Mouse (Mus musculus) heart, postnatal 14 days (tissue): Measurements from ENCODE around the gene Fiz1. TPM values are rescaled to one million over a fixed set of nuclear protein-coding genes. Genes with fewer than 3 reads are reported as not detected.

Source experiments
- DNase-seq, 2 experiments: peaks; one replicate each; pipeline ENCODE4 v3.0.0; 2021 to 2022
- intact Hi-C: fragments of 180-260 bp; cut with DNase I; formaldehyde crosslinking; loops from one replicate; pipeline ENCODE4 v1.15.1; 2025
- long read RNA-seq, 2 experiments: library from polyadenylated mRNA; stranded (forward); transcript quantifications; one replicate each; pipeline ENCODE4 v2.0.0; 2021
- total RNA-seq, 2 experiments: library from RNA; stranded (reverse); gene quantifications; 2 replicates each; pipeline ENCODE4 v1.2.3; 2021

The Fiz1 gene
- 10 to 100 TPM; 17.0 to 20.2 TPM for total RNA-seq
- long read RNA-seq, experiment 1, transcript Fiz1-201 (3 exons, 2,546 nt): major isoform, 17 of 20 reads
- long read RNA-seq, experiment 1, partial matches to known transcripts: 2 of 20 reads
- long read RNA-seq, experiment 1, other reads (novel, unspliced or antisense): 0 of 20 reads
- long read RNA-seq, experiment 2, transcript Fiz1-201 (3 exons, 2,546 nt): major isoform, 12 of 15 reads
- long read RNA-seq, experiment 2, partial matches to known transcripts: 0 of 15 reads
- long read RNA-seq, experiment 2, other reads (novel, unspliced or antisense): 2 of 15 reads

- intact Hi-C loops: loop anchor here (2.0 to 5.0 kb wide), 2 partner anchors 33 to 46 kb away; no protein-coding TSS in a partner anchor
- peak; percentile 95 to 99 for DNase-seq
Observed at GRCm38 (mm10) chr7:5014251-5015117, at the start of gene Fiz1, which contains the start of gene Zfp524. TSS of gene Fiz1 (minus strand) at chr7:5014697. TSS of gene Zfp524 (plus strand) at chr7:5014415.

- peak in 1 of 2 experiments; percentile 72 for DNase-seq
- intact Hi-C loops: loop anchor here (2.0 kb wide), 1 partner anchor 18 kb away; the partner anchor contains the start of gene Epn1
Observed at GRCm38 (mm10) chr7:5062360-5063001, 48.0 kb upstream of the Fiz1 start.

GRCm38 (mm10) chr7:5061774-5062359 is 47.4 kb upstream of the Fiz1 start, which contains the start of gene U2af2:
TSS of gene U2af2 (plus strand) at chr7:5062143.
- DNase-seq: peak; percentile 95 to 96
- intact Hi-C loops: loop anchor here (2.0 kb wide), 3 partner anchors 19 to 63 kb away; partner anchors contain the start of genes Epn1, Fiz1, Gm44973 and Rasl2-9

- intact Hi-C loops: loop anchor here (2.0 kb wide), 2 partner anchors 46 to 64 kb away; partner anchors contain the start of genes Fiz1, Gm44973, Rasl2-9 and Zfp524
- DNase-seq: peak; percentile 97 to 99
Observed at GRCm38 (mm10) chr7:5060944-5061773, 46.7 kb upstream of the Fiz1 start.

- peak; percentile 75 to 82 for DNase-seq
- intact Hi-C loops: loop anchor here (2.0 kb wide), 2 partner anchors 45 to 65 kb away; partner anchors contain the start of genes Fiz1, Gm44973, Rasl2-9 and Zfp524
Observed at GRCm38 (mm10) chr7:5060239-5060731, 45.8 kb upstream of the Fiz1 start.

- no peak for DNase-seq
- intact Hi-C loops: loop anchor here (10.0 kb wide), 1 partner anchor 505 kb away; no protein-coding TSS in a partner anchor
Observed at GRCm38 (mm10) chr7:5059421-5059820, 44.9 kb upstream of the Fiz1 start.

- no peak for DNase-seq
- intact Hi-C loops: loop anchor here (10.0 kb wide), 1 partner anchor 504 kb away; no protein-coding TSS in a partner anchor
Observed at GRCm38 (mm10) chr7:5058631-5059030, 44.1 kb upstream of the Fiz1 start.

GRCm38 (mm10) chr7:5057804-5058203 is 43.3 kb upstream of the Fiz1 start:
- intact Hi-C loops: loop anchor here (10.0 kb wide), 1 partner anchor 503 kb away; no protein-coding TSS in a partner anchor
- no peak for DNase-seq

- DNase-seq: no peak
- intact Hi-C loops: loop anchor here (10.0 kb wide), 1 partner anchor 503 kb away; no protein-coding TSS in a partner anchor
Observed at GRCm38 (mm10) chr7:5057381-5057780, 42.9 kb upstream of the Fiz1 start.

- intact Hi-C loops: loop anchor here (10.0 kb wide), 1 partner anchor 502 kb away; no protein-coding TSS in a partner anchor
- no peak for DNase-seq
Observed at GRCm38 (mm10) chr7:5056651-5057263, 42.3 kb upstream of the Fiz1 start.

- intact Hi-C loops: loop anchor here (10.0 kb wide), 1 partner anchor 499 kb away; no protein-coding TSS in a partner anchor
- no peak for DNase-seq
Observed at GRCm38 (mm10) chr7:5053456-5054179, 39.1 kb upstream of the Fiz1 start.

- intact Hi-C loops: loop anchor here (10.0 kb wide), 1 partner anchor 498 kb away; no protein-coding TSS in a partner anchor
Observed at GRCm38 (mm10) chr7:5052931-5053343, 38.4 kb upstream of the Fiz1 start.

GRCm38 (mm10) chr7:5052438-5052837 is 37.9 kb upstream of the Fiz1 start:
- intact Hi-C loops: loop anchor here (10.0 kb wide), 1 partner anchor 498 kb away; no protein-coding TSS in a partner anchor
- no peak for DNase-seq

More at GRCm38 (mm10) chr7:5052931-5053343, 38.4 kb upstream of the Fiz1 start:
- no peak for DNase-seq

GRCm38 (mm10) chr7:5051193-5052192 is 37.0 kb upstream of the Fiz1 start, which contains the start of gene Zfp580:
TSS of gene Zfp580 (plus strand) at chr7:5051538.
- DNase-seq: peak; percentile 81 to 85
- intact Hi-C loops: loop anchor here (10.0 kb wide), 1 partner anchor 497 kb away; no protein-coding TSS in a partner anchor

- DNase-seq: peak in 1 of 2 experiments; percentile 42
- intact Hi-C loops: loop anchor here (1.0 to 5.0 kb wide), 2 partner anchors 35 to 104 kb away; partner anchors contain the start of genes Fiz1 and Zfp524
Observed at GRCm38 (mm10) chr7:5047313-5047712, 32.8 kb upstream of the Fiz1 start.
